Mouse (Mus musculus): Measurements from ENCODE around the gene Efna1. TPM values are rescaled to one million over a fixed set of nuclear protein-coding genes. Genes with fewer than 3 reads are reported as not detected.

The Efna1 gene
- polyA plus RNA-seq, 2 experiments from 2014 or later = not detected

- no peak for ATAC-seq
Observed at GRCm38 (mm10) chr3:89278107-89278506, 2.8 kb downstream of the Efna1 start.

GRCm38 (mm10) chr3:89277281-89278021 lies 3.5 kb downstream of the Efna1 start:
- ATAC-seq = no peak

GRCm38 (mm10) chr3:89276061-89276460 lies 4.9 kb downstream of the Efna1 start:
- ATAC-seq = no peak

GRCm38 (mm10) chr3:89271760-89272159 lies 9.2 kb downstream of the Efna1 start:
- no peak for ATAC-seq

GRCm38 (mm10) chr3:89270891-89271290 lies 10.1 kb downstream of the Efna1 start:
- no peak for ATAC-seq

- ATAC-seq = peak; percentile 62
Observed at GRCm38 (mm10) chr3:89270051-89270755, 10.7 kb downstream of the Efna1 start, which contains the start of gene Slc50a1. Gene Slc50a1 (minus strand): TSS chr3:89270570.

GRCm38 (mm10) chr3:89268916-89269315 lies 12.0 kb downstream of the Efna1 start:
- ATAC-seq = no peak

- peak; percentile 94 for ATAC-seq
Observed at GRCm38 (mm10) chr3:89266439-89266893, 14.5 kb downstream of the Efna1 start.

GRCm38 (mm10) chr3:89262417-89262816 lies 18.5 kb downstream of the Efna1 start:
- ATAC-seq = no peak

GRCm38 (mm10) chr3:89260211-89260610 lies 20.7 kb downstream of the Efna1 start:
- no peak for ATAC-seq

GRCm38 (mm10) chr3:89259076-89259475 lies 21.9 kb downstream of the Efna1 start, which contains the start of gene Dpm3:
Gene Dpm3 (plus strand): TSS chr3:89259358.
- no peak for ATAC-seq

GRCm38 (mm10) chr3:89256177-89256576 lies 24.8 kb downstream of the Efna1 start:
- ATAC-seq = no peak

- no peak for ATAC-seq
Observed at GRCm38 (mm10) chr3:89254994-89255393, 25.9 kb downstream of the Efna1 start.

GRCm38 (mm10) chr3:89251365-89251895 lies 29.5 kb downstream of the Efna1 start:
- ATAC-seq = peak; percentile 41

- no peak for ATAC-seq
Observed at GRCm38 (mm10) chr3:89250435-89251040, 30.4 kb downstream of the Efna1 start.

- ATAC-seq = no peak
Observed at GRCm38 (mm10) chr3:89247466-89247865, 33.5 kb downstream of the Efna1 start.

GRCm38 (mm10) chr3:89246261-89247100 lies 34.5 kb downstream of the Efna1 start, which contains the start of gene Trim46:
Gene Trim46 (minus strand): TSS chr3:89246309.
- ATAC-seq = peak; percentile 78

GRCm38 (mm10) chr3:89245688-89246171 lies 35.2 kb downstream of the Efna1 start, which contains the start of gene Krtcap2:
Gene Krtcap2 (plus strand): TSS chr3:89245966.
- ATAC-seq = no peak

GRCm38 (mm10) chr3:89244982-89245687 lies 35.8 kb downstream of the Efna1 start:
- no peak for ATAC-seq

- no peak for ATAC-seq
Observed at GRCm38 (mm10) chr3:89244158-89244981, 36.6 kb downstream of the Efna1 start.
